Mouse (Mus musculus) G1E (cell line): ENCODE results near the gene Gatm.

Source experiments
- CTCF ChIP-seq: IDR thresholded peaks from 2 replicates; pipeline ENCODE4 v1.5.1; 2012; ENCODE audit warnings: low read depth, low read length, inconsistent platforms, mixed read lengths
- GATA1 ChIP-seq: IDR thresholded peaks from 2 replicates; pipeline ENCODE4 v1.6.1; 2012; ENCODE audit warnings: borderline replicate concordance, low read length, inconsistent platforms, mixed read lengths
- POLR2AphosphoS5 ChIP-seq: IDR thresholded peaks from 2 replicates; pipeline ENCODE4 v1.6.1; 2012; ENCODE audit warnings: low read depth, low read length, inconsistent platforms; ENCODE audit not compliant: insufficient replicate concordance

DNA sequence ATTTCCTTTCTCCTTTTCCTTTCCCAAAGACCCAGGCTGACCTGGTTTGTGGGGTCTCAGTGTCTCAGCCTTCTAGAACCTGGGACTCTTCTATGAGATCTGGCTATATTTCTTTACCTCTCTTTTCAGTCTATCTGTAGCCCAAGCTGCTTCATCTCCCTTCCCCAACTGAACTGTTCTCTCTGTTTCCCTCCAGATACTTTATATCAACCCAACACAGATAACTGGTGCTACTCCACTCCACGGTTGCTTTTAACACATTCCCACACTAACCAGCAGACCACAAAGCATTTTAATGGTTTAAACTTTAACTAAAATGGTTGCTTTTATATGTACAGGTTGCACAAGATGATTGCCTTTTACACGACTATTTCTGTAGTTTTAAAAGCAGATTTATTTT lies 19.9 kb downstream of the Gatm start:
- TF ChIP-seq CTCF (no peak), POLR2AphosphoS5 (no peak), GATA1 (no peak)
